Mouse (Mus musculus) Patski (cell line): Measurements from ENCODE around the gene Chd2. TPM values are rescaled to one million over a fixed set of nuclear protein-coding genes. Genes with fewer than 3 reads are reported as not detected.
"Not testable (repeated sequence)": the region's sequence is repeated elsewhere in the genome, so short reads cannot be mapped to it uniquely, and the experiment has no call there.

ENCODE experiments used
- ATAC-seq: fragments of 100-300 bp; one replicate; pipeline ENCODE4 v1.8.0; 2021
- CTCF ChIA-PET: fragments of 350-600 bp; sonication (Branson Sonifier 250); formaldehyde crosslinking; loops from one replicate; lab custom pipeline; 2022; ENCODE audit warnings: inconsistent platforms; lab: Charles Lee
- POLR2A ChIA-PET: fragments of 350-600 bp; sonication (Branson Sonifier 250); formaldehyde crosslinking; loops from one replicate; lab custom pipeline; 2022; ENCODE audit warnings: antibody characterized with exemption, inconsistent platforms; lab: Charles Lee
- DNase-seq: peaks from one replicate; pipeline ENCODE4 v3.0.0-alpha.2; 2011; ENCODE audit warnings: low read depth, low spot score
- H3K27me3 ChIP-seq: fragments of 371-371 bp; one replicate; pipeline ENCODE4 v1.5.1; 2021
- CTCF ChIP-seq: fragments of 100-300 bp; IDR thresholded peaks from one replicate; pipeline ENCODE4 v1.5.1; 2021
- in situ Hi-C: fragments of 300-500 bp; cut with MboI; formaldehyde crosslinking; loops from 3 replicates; pipeline ENCODE4 v1.11.1; 2018; ENCODE audit warnings: low pct_unique_long_range_greater_than_20kb, mixed read lengths
- polyA plus RNA-seq: library from polyadenylated mRNA; unstranded; gene quantifications from one replicate; pipeline ENCODE4 v1.2.3, GENCODE M21; 2021

Chd2 gene
- polyA plus RNA-seq, 1 experiment from 2014 or later = 23.4 TPM

DNA sequence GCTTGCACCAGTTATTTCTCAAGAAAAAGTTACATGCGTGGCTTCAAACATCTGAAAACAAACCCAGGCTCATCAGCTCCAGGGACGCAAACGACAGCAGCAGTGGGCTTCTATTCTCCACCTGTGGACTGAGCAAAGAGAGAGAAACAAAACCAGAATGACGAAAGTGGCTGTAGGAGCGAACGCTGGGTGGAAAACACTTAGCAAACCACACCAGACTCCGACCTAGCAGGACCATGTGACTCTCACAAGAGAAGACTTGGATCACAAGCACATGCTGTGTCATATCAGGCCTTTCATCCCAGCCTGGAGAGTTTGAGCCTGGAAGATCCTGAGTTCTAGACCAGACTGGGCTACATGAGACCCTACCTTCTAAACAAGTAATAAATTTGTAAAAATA is 41.8 kb upstream of the Chd2 start:
- DNase-seq (no peak), ATAC-seq (no peak)
- POLR2A ChIA-PET = interaction anchor here (2.1 kb wide), 1 partner anchor 25 kb away, joined by 11 read pairs; no protein-coding TSS in a partner anchor
- no peaks in the 10 kb centered on the region for H3K27me3 ChIP-seq
- TF ChIP-seq CTCF = no peak
- CTCF ChIA-PET = interaction anchor here (1.5 to 1.6 kb wide), 2 partner anchors 18 to 25 kb away, joined by 3 to 4 read pairs; no protein-coding TSS in a partner anchor
- in situ Hi-C loops = no loop called here

DNA sequence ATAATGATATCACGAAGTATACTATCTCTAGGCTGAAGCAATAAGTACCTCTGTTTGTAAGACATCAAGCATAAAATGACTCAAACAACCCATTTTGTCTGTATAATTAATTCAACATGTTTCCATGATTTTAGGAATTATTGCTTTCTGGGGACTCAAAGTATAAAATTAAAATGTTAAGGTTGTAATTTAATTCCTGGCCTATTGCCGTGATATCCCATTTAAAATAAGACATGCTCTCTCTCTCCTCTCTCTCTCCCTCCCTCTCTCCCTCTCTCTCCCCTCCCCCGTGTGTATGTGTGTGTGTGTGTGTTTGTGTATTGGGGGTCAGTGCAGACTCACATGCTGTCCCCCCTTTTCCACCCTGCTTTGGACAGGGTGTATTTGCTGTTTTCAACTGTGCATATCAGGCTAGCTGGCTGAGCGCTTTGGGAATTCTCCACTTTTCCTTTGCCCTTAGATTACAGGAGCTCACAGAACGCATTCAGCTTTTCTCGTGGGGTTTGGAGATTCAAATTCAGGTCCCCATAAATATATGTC is 40.3 kb upstream of the Chd2 start:
- DNase-seq = no peak
- no peaks in the 10 kb centered on the region for H3K27me3 ChIP-seq
- ChIA-PET CTCF (interaction anchor here (0.8 kb wide), 1 partner anchor 25 kb away, joined by 3 read pairs; no protein-coding TSS in a partner anchor), POLR2A (no interaction called here)
- no peak for ATAC-seq
- in situ Hi-C loops = no loop called here
- TF ChIP-seq CTCF = no peak

GRCm38 (mm10) chr7:73579072-73579731 is 37.6 kb upstream of the Chd2 start:
- DNase-seq (no peak), ATAC-seq (peak; percentile 62)
- in situ Hi-C loops = no loop called here
- CTCF ChIA-PET = interaction anchor here (0.7 to 1.3 kb wide), 6 partner anchors 8 to 22 kb away, joined by 3 to 5 read pairs (median 3); no protein-coding TSS in a partner anchor
- TF ChIP-seq CTCF = no peak
- no peaks in the 10 kb centered on the region for H3K27me3 ChIP-seq
- POLR2A ChIA-PET = interaction anchor here (0.6 to 1.7 kb wide), 4 partner anchors 10 to 22 kb away, joined by 4 to 8 read pairs (median 6); no protein-coding TSS in a partner anchor

DNA sequence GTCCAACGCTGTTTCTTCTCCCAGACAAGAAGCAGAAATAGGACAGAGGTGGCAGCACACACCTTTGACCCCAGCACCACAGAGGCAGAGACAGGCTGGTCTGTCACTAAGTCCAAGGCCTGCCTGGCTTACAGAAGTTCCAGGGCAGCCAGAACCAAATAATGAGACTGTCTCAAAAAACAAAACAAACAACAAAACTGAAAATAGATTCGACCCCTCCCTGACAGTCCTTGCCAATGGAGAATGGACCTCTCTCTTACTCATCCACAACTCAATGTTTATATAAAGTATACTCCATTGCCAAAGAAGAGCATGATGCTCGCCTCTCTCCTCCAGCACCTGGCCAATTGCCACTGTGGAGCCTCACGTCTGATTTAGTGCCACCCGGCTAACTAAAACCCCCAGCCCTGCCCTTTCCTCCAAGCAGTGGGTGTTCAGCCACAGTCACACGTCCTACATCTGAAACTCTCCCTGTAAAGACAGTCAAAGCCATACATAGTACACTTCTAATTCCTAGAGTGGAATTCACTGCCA is 36.3 kb upstream of the Chd2 start:
- DNase-seq (no peak), ATAC-seq (no peak)
- ChIA-PET CTCF (interaction anchor here (1.7 kb wide), 1 partner anchor 10 kb away, joined by 7 read pairs; no protein-coding TSS in a partner anchor), POLR2A (interaction anchor here (0.6 to 1.7 kb wide), 2 partner anchors 19 to 21 kb away, joined by 3 to 6 read pairs; no protein-coding TSS in a partner anchor)
- no peaks in the 10 kb centered on the region for H3K27me3 ChIP-seq
- TF ChIP-seq CTCF = no peak
- in situ Hi-C loops = no loop called here

- no peak for ATAC-seq
These were observed 34.7 kb upstream of the Chd2 start for GRCm38 (mm10) chr7:73576101-73576936.

DNA sequence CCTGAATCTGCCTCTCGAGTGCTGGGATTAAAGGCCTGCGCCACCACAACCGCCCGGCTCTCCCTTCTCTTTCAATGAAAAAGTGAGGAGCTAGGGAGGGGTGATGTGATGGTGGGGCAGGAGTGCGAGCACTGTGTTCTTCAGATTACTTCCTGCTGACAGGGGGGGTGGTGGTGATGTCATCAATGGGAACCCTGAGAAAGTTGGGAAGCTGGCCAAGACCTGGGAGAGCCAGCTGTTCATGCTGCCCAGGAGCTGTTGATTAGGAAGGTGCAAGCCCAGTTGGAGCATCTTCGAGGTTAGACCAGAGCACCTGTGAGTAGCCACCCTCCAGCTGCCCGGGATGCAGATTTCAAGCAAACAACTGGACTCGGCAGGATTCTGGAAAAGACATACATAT is 33.6 kb upstream of the Chd2 start:
- in situ Hi-C loops = no loop called here
- H3K27me3 ChIP-seq = no peaks in the 10 kb centered on the region
- DNase-seq = no peak
- ChIA-PET POLR2A (no interaction called here), CTCF (interaction anchor here (1.2 kb wide), 1 partner anchor 14 kb away, joined by 3 read pairs; no protein-coding TSS in a partner anchor)
- TF ChIP-seq CTCF = no peak
- peak; percentile 39 for ATAC-seq

More at GRCm38 (mm10) chr7:73576101-73576936, 34.7 kb upstream of the Chd2 start:
- no peak for DNase-seq
- no peaks in the 10 kb centered on the region for H3K27me3 ChIP-seq
- ChIA-PET CTCF (interaction anchor here (1.2 to 1.7 kb wide), 2 partner anchors 9 to 13 kb away, joined by 3 to 7 read pairs; no protein-coding TSS in a partner anchor), POLR2A (no interaction called here)
- TF ChIP-seq CTCF = no peak
- in situ Hi-C loops = no loop called here

- CTCF ChIA-PET, H3K27me3 ChIP-seq, POLR2A ChIA-PET, DNase-seq, in situ Hi-C loops, ATAC-seq: not testable (repeated sequence)
These were observed 33.0 kb upstream of the Chd2 start for GRCm38 (mm10) chr7:73574673-73575072.

GRCm38 (mm10) chr7:73572571-73572970 is 30.9 kb upstream of the Chd2 start:
- in situ Hi-C loops = no loop called here
- no peak for DNase-seq
- no peak for TF ChIP-seq CTCF
- no peaks in the 10 kb centered on the region for H3K27me3 ChIP-seq
- ATAC-seq = no peak
- POLR2A ChIA-PET = no interaction called here
- CTCF ChIA-PET = no interaction called here

DNA sequence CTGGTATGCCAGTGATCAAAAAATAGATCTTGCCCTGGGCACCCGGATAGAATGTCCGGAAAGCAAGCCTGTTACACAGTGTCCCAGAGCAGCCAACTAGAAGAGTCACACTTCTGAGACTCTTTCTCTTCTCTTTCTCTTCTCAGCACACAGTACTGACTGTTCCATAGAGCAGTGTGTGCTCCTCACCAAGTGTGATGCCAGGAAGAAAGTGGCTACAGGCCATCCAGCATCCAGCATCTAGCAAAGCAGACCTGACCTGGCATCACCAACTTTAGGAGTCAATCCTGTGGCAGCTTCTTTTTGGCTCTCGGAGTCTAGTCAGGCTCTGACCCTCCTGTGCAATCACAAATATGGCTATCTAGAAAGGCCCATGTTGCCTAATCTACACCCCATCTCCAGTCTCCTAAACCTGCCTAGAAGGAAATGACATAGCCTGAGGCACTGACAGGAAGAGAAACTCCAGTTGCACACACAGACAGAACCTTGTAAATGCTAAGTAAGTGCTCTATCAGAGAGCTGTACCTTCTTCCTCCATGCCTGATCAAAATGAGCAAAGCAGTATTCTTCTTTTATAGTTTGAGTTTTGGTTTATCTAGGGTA is 27.3 kb upstream of the Chd2 start:
- in situ Hi-C loops = no loop called here
- no peak for TF ChIP-seq CTCF
- POLR2A ChIA-PET = no interaction called here
- no peak for DNase-seq
- ATAC-seq = no peak
- H3K27me3 ChIP-seq = no peaks in the 10 kb centered on the region
- CTCF ChIA-PET = interaction anchor here (1.0 to 1.8 kb wide), 3 partner anchors 9 to 12 kb away, joined by 3 to 5 read pairs (median 3); no protein-coding TSS in a partner anchor

GRCm38 (mm10) chr7:73567754-73568161 is 26.1 kb upstream of the Chd2 start:
- TF ChIP-seq CTCF = no peak
- in situ Hi-C loops = no loop called here

More at GRCm38 (mm10) chr7:73567754-73568161, 26.1 kb upstream of the Chd2 start:
- ATAC-seq = no peak
- POLR2A ChIA-PET = interaction anchor here (1.4 kb wide), 1 partner anchor 10 kb away, joined by 11 read pairs; no protein-coding TSS in a partner anchor
- no peak for DNase-seq
- H3K27me3 ChIP-seq = no peaks in the 10 kb centered on the region
- CTCF ChIA-PET = interaction anchor here (1.0 to 2.1 kb wide), 8 partner anchors 8 to 60 kb away, joined by 3 to 7 read pairs (median 4); no protein-coding TSS in a partner anchor
